Mouse (Mus musculus) megakaryocyte-erythroid progenitor cell, adult 5-6 weeks (primary cell): ENCODE results near the gene Tmc3. TPM values are rescaled to one million over a fixed set of nuclear protein-coding genes. Genes with fewer than 3 reads are reported as not detected.

Experiments
- ATAC-seq: replicated peaks from 2 replicates; pipeline ENCODE4 v1.8.0; 2016; ENCODE audit warnings: mild to moderate bottlenecking, inconsistent platforms; ENCODE audit not compliant: severe bottlenecking, poor library complexity, low FRiP score, low TSS enrichment
- total RNA-seq, 2 experiments: library from RNA; stranded (forward) in 1 of 2; stranded (reverse) in 1 of 2; fragments of 200-1000, 215-1000 nt in 1 of 2; fragments of >200 nt in 1 of 2; fragmentation: Nextera tagmentation in 1 of 2; gene quantifications; 2 replicates each; pipeline ENCODE4 v1.2.3; 2014 to 2017

The Tmc3 gene
- total RNA-seq, 2 experiments from 2014 or later: 0.19 to 0.42 TPM

GRCm38 (mm10) chr7:83632682-83633120, 48.0 kb downstream of the Tmc3 start:
- ATAC-seq: no peak

- no peak for ATAC-seq
Observed at GRCm38 (mm10) chr7:83633856-83634255, 49.1 kb downstream of the Tmc3 start.

GRCm38 (mm10) chr7:83635726-83636125, 51.0 kb downstream of the Tmc3 start:
- no peak for ATAC-seq

GRCm38 (mm10) chr7:83636425-83636824, 51.7 kb downstream of the Tmc3 start:
- no peak for ATAC-seq

- no peak for ATAC-seq
Observed at GRCm38 (mm10) chr7:83637781-83638583, 53.3 kb downstream of the Tmc3 start.

GRCm38 (mm10) chr7:83639084-83639483, 54.4 kb downstream of the Tmc3 start:
- 0 out of 2 replicates have a peak, but pooled peaks have one; percentile 35 for ATAC-seq

GRCm38 (mm10) chr7:83640581-83640980, 55.9 kb downstream of the Tmc3 start:
- ATAC-seq: no peak

- ATAC-seq: no peak
Observed at GRCm38 (mm10) chr7:83641163-83641562, 56.4 kb downstream of the Tmc3 start.

GRCm38 (mm10) chr7:83643581-83643980, 58.9 kb downstream of the Tmc3 start:
- ATAC-seq: no peak

- no peak for ATAC-seq
Observed at GRCm38 (mm10) chr7:83644761-83645160, 60.0 kb downstream of the Tmc3 start.

GRCm38 (mm10) chr7:83645476-83645875, 60.7 kb downstream of the Tmc3 start:
- ATAC-seq: no peak

GRCm38 (mm10) chr7:83648807-83649206, 64.1 kb downstream of the Tmc3 start:
- no peak for ATAC-seq

GRCm38 (mm10) chr7:83650638-83651037, 65.9 kb downstream of the Tmc3 start:
- ATAC-seq: no peak

- ATAC-seq: no peak
Observed at GRCm38 (mm10) chr7:83652498-83652897, 67.8 kb downstream of the Tmc3 start.

GRCm38 (mm10) chr7:83653605-83654051, 68.9 kb downstream of the Tmc3 start:
- no peak; the same call in 1 of the 2 replicates for ATAC-seq

- ATAC-seq: no peak
Observed at GRCm38 (mm10) chr7:83654196-83654595, 69.5 kb downstream of the Tmc3 start.

GRCm38 (mm10) chr7:83654938-83655630, 70.4 kb downstream of the Tmc3 start:
- peak; percentile 50; the same call in 1 of the 2 replicates for ATAC-seq

GRCm38 (mm10) chr7:83658716-83659115, 74.0 kb downstream of the Tmc3 start:
- ATAC-seq: no peak

- no peak for ATAC-seq
Observed at GRCm38 (mm10) chr7:83659159-83660065, 74.7 kb downstream of the Tmc3 start.
